Mouse (Mus musculus): ENCODE results near the gene Cavin4.

- TF ChIP-seq CTCF (IDR thresholded peaks at IDR 0.05; ENCODE audit: low read depth, low read length) = no peak
- no peak for TF ChIP-seq TAL1 (conservative IDR thresholded peaks at IDR 0.05; ENCODE audit: low read depth, low read length)
Measured at GRCm38 (mm10) chr4:48629445-48629844, 33.9 kb upstream of the Cavin4 start.

All from G1E (cell line).